Mouse (Mus musculus) C3H10T1/2 (cell line): ENCODE measurements around the gene Selenbp1. TPM values are rescaled to one million over a fixed set of nuclear protein-coding genes. Genes with fewer than 3 reads are reported as not detected.

ENCODE experiments used
- polyA plus RNA-seq, 2 experiments: library from polyadenylated mRNA; unstranded; fragments of >200 nt; fragmentation: generic; extraction: Trizol; gene quantifications; one replicate each; pipeline ENCODE4 v1.2.1; 2012; ENCODE audit warnings: missing spikeins in 2 of 2

Selenbp1 gene
- polyA plus RNA-seq: 1 to 10 TPM in 1 of 2 experiments, under 1 TPM in 1; 0.09 to 8.3 TPM

GRCm38 (mm10) chr3:94932809-94933564, at the start of gene Selenbp1:
Gene Selenbp1 (plus strand): TSS chr3:94933056.

GRCm38 (mm10) chr3:94886316-94887224, 46.3 kb upstream of the Selenbp1 start, which contains the start of gene Psmb4:
Gene Psmb4 (minus strand): TSS chr3:94886961.

GRCm38 (mm10) chr3:94953764-94954616, 21.1 kb downstream of the Selenbp1 start, which contains the start of gene Rfx5:
Gene Rfx5 (plus strand): TSS chr3:94954075.

GRCm38 (mm10) chr3:94974528-94975422, 41.9 kb downstream of the Selenbp1 start, which contains the start of gene Pi4kb:
Gene Pi4kb (plus strand): TSS chr3:94974731.

Other genes starting within 250 kb of the Selenbp1 start
- gene Selenbp2, start 239.5 kb upstream of the Selenbp1 start, polyA plus RNA-seq: 1 to 10 TPM in 1 of 2 experiments, not detected in 1; 2.1 TPM
- gene Cgn, start 146.6 kb upstream of the Selenbp1 start, polyA plus RNA-seq: under 1 TPM; under 0.01 to 0.01 TPM
- gene Pogz, start 95.5 kb upstream of the Selenbp1 start, polyA plus RNA-seq: 10 to 100 TPM in 1 of 2 experiments, 1 to 10 TPM in 1; 1.4 to 10.6 TPM
- 100 to 1,000 TPM; 388 to 563 TPM for gene Psmb4, start 46.1 kb upstream of the Selenbp1 start, polyA plus RNA-seq
- 10 to 100 TPM in 1 of 2 experiments, under 1 TPM in 1; 0.34 to 11.8 TPM for gene Rfx5, start 21.0 kb downstream of the Selenbp1 start, polyA plus RNA-seq
- gene Pi4kb, start 41.7 kb downstream of the Selenbp1 start, polyA plus RNA-seq: 10 to 100 TPM; 16.7 to 52.4 TPM
- 10 to 100 TPM in 1 of 2 experiments, 1 to 10 TPM in 1; 9.0 to 16.3 TPM for gene Zfp687, start 82.4 kb downstream of the Selenbp1 start, polyA plus RNA-seq
- 100 to 1,000 TPM; 161 to 228 TPM for gene Psmd4, start 109.6 kb downstream of the Selenbp1 start, polyA plus RNA-seq
- gene Pip5k1a, start 173.9 kb downstream of the Selenbp1 start, polyA plus RNA-seq: 10 to 100 TPM in 1 of 2 experiments, 1 to 10 TPM in 1; 5.5 to 15.4 TPM
- gene Vps72, start 178.0 kb downstream of the Selenbp1 start, polyA plus RNA-seq: 10 to 100 TPM; 65.6 to 87.8 TPM
- gene Tmod4, start 191.4 kb downstream of the Selenbp1 start, polyA plus RNA-seq: 1 to 10 TPM in 1 of 2 experiments, under 1 TPM in 1; 0.12 to 2.2 TPM
- 10 to 100 TPM; 37.1 to 41.3 TPM for gene Scnm1, start 201.0 kb downstream of the Selenbp1 start, polyA plus RNA-seq
- 1 to 10 TPM; 1.4 to 6.5 TPM for gene Lysmd1, start 201.0 kb downstream of the Selenbp1 start, polyA plus RNA-seq
- gene Tnfaip8l2, start 209.3 kb downstream of the Selenbp1 start, polyA plus RNA-seq: under 1 TPM in 1 of 2 experiments, not detected in 1; 0.25 TPM
- gene Sema6c, start 227.4 kb downstream of the Selenbp1 start, polyA plus RNA-seq: 10 to 100 TPM in 1 of 2 experiments, 1 to 10 TPM in 1; 1.2 to 10.8 TPM